Mouse (Mus musculus): ENCODE results near the gene 9530077C05Rik. TPM values are rescaled to one million over a fixed set of nuclear protein-coding genes. Genes with fewer than 3 reads are reported as not detected.

Gene 9530077C05Rik
- total and polyA plus RNA-seq, 2 experiments from 2014 or later: 18.7 to 20.2 TPM

- Histone ChIP-seq H3K4me2 (ENCODE audit: low read depth, low read length, poor library complexity, severe bottlenecking) (no peak overlapping the region), H3K27ac (ENCODE audit: low read depth, low read length) (no peak overlapping the region), H3K9ac (replicated peaks; ENCODE audit: low read length, poor library complexity, severe bottlenecking) (no peak overlapping the region), H3K27me3 (ENCODE audit: insufficient read depth, low read length) (no peaks in the 10 kb centered on the region), H3K4me3 (ENCODE audit: low read depth, low read length) (no peak overlapping the region), H3K36me3 (ENCODE audit: insufficient read depth, low read length) (peaks cover 57% of the 10 kb centered on the region), H3K4me1 (ENCODE audit: insufficient read depth, low read length) (no peaks in the 10 kb centered on the region), H3K9me3 (ENCODE audit: low read length) (no peaks in the 10 kb centered on the region)
- peak; percentile 21 for TF ChIP-seq CTCF (IDR thresholded peaks at IDR 0.05)
- ATAC-seq (ENCODE audit: low FRiP score) (no peak), DNase-seq (ENCODE audit: low spot score) (no peak)
These were observed 43.7 kb downstream of the 9530077C05Rik start for GRCm38 (mm10) chr9:22455041-22455440.

GRCm38 (mm10) chr9:22457142-22457835 lies 46.0 kb downstream of the 9530077C05Rik start:
- H3K27me3 ChIP-seq (ENCODE audit: insufficient read depth, low read length): no peaks in the 10 kb centered on the region
- H3K36me3 ChIP-seq (ENCODE audit: insufficient read depth, low read length): peaks cover 42% of the 10 kb centered on the region
- DNase-seq (ENCODE audit: low spot score): no peak
- no peak overlapping the region for H3K9ac ChIP-seq (replicated peaks; ENCODE audit: low read length, poor library complexity, severe bottlenecking)
- 87% methylated on average over 11 of the region's 11 CpGs for WGBS
- H3K4me1 ChIP-seq (ENCODE audit: insufficient read depth, low read length): no peaks in the 10 kb centered on the region
- ATAC-seq (ENCODE audit: low FRiP score): no peak
- no peak overlapping the region for H3K27ac ChIP-seq (ENCODE audit: low read depth, low read length)
- no peak for TF ChIP-seq CTCF (IDR thresholded peaks at IDR 0.05)
- H3K9me3 ChIP-seq (ENCODE audit: low read length): no peaks in the 10 kb centered on the region
- H3K4me3 ChIP-seq (ENCODE audit: low read depth, low read length): no peak overlapping the region
- no peak overlapping the region for H3K4me2 ChIP-seq (ENCODE audit: low read depth, low read length, poor library complexity, severe bottlenecking)

GRCm38 (mm10) chr9:22461946-22462345 lies 50.6 kb downstream of the 9530077C05Rik start:
- DNase-seq (ENCODE audit: low spot score): peak; percentile 72

GRCm38 (mm10) chr9:22466212-22466611 lies 54.9 kb downstream of the 9530077C05Rik start:
- 98% methylated on average over 5 of the region's 5 CpGs for WGBS
- ATAC-seq (ENCODE audit: low FRiP score) (no peak), DNase-seq (ENCODE audit: low spot score) (no peak)
- no peak overlapping the region for H3K4me2 ChIP-seq (ENCODE audit: low read depth, low read length, poor library complexity, severe bottlenecking)
- H3K4me3 ChIP-seq (ENCODE audit: low read depth, low read length): no peak overlapping the region
- H3K9me3 ChIP-seq (ENCODE audit: low read length): no peaks in the 10 kb centered on the region
- H3K4me1 ChIP-seq (ENCODE audit: insufficient read depth, low read length): 0 out of 2 replicates have a peak, but pooled peaks cover 3% of the 10 kb centered on the region
- TF ChIP-seq CTCF (IDR thresholded peaks at IDR 0.05): no peak
- no peaks in the 10 kb centered on the region for H3K27me3 ChIP-seq (ENCODE audit: insufficient read depth, low read length)
- H3K36me3 ChIP-seq (ENCODE audit: insufficient read depth, low read length): no peaks in the 10 kb centered on the region
- H3K9ac ChIP-seq (replicated peaks; ENCODE audit: low read length, poor library complexity, severe bottlenecking): no peak overlapping the region
- no peak overlapping the region for H3K27ac ChIP-seq (ENCODE audit: low read depth, low read length)

More at GRCm38 (mm10) chr9:22461946-22462345, 50.6 kb downstream of the 9530077C05Rik start:
- H3K9ac ChIP-seq (replicated peaks; ENCODE audit: low read length, poor library complexity, severe bottlenecking): no peak overlapping the region
- no peak for TF ChIP-seq CTCF (IDR thresholded peaks at IDR 0.05)
- 87% methylated on average over 3 of the region's 3 CpGs for WGBS
- no peaks in the 10 kb centered on the region for H3K27me3 ChIP-seq (ENCODE audit: insufficient read depth, low read length)
- H3K4me3 ChIP-seq (ENCODE audit: low read depth, low read length): no peak overlapping the region
- H3K27ac ChIP-seq (ENCODE audit: low read depth, low read length): no peak overlapping the region
- no peak overlapping the region for H3K4me2 ChIP-seq (ENCODE audit: low read depth, low read length, poor library complexity, severe bottlenecking)
- H3K36me3 ChIP-seq (ENCODE audit: insufficient read depth, low read length): peaks cover 5% of the 10 kb centered on the region
- 0 out of 2 replicates have a peak, but pooled peaks have one; percentile 22 for ATAC-seq (ENCODE audit: low FRiP score)
- H3K4me1 ChIP-seq (ENCODE audit: insufficient read depth, low read length): 0 out of 2 replicates have a peak, but pooled peaks cover 3% of the 10 kb centered on the region
- H3K9me3 ChIP-seq (ENCODE audit: low read length): no peaks in the 10 kb centered on the region

- ATAC-seq (ENCODE audit: low FRiP score) (peak; percentile 76), DNase-seq (ENCODE audit: low spot score) (peak; percentile 47)
- TF ChIP-seq CTCF (IDR thresholded peaks at IDR 0.05): no peak
- no peaks in the 10 kb centered on the region for H3K27me3 ChIP-seq (ENCODE audit: insufficient read depth, low read length)
- WGBS: under 1% methylated on average over 69 of the region's 73 CpGs
- peak overlapping the region; percentile 96 for H3K9ac ChIP-seq (replicated peaks; ENCODE audit: low read length, poor library complexity, severe bottlenecking)
- no peaks in the 10 kb centered on the region for H3K36me3 ChIP-seq (ENCODE audit: insufficient read depth, low read length)
- H3K9me3 ChIP-seq (ENCODE audit: low read length): no peaks in the 10 kb centered on the region
- 0 out of 2 replicates have a peak, but pooled peaks cover 3% of the 10 kb centered on the region for H3K4me1 ChIP-seq (ENCODE audit: insufficient read depth, low read length)
- H3K4me3 ChIP-seq (ENCODE audit: low read depth, low read length): peak overlapping the region; percentile 84
- peak overlapping the region; percentile 92 for H3K27ac ChIP-seq (ENCODE audit: low read depth, low read length)
- H3K4me2 ChIP-seq (ENCODE audit: low read depth, low read length, poor library complexity, severe bottlenecking): peak overlapping the region; percentile 51
These were observed 56.3 kb downstream of the 9530077C05Rik start for GRCm38 (mm10) chr9:22467371-22468169.
